Mouse (Mus musculus): Measurements from ENCODE around the gene Ift140. TPM values are rescaled to one million over a fixed set of nuclear protein-coding genes. Genes with fewer than 3 reads are reported as not detected.
"Not testable (repeated sequence)": the region's sequence is repeated elsewhere in the genome, so short reads cannot be mapped to it uniquely, and the experiment has no call there.

The Ift140 gene
- total RNA-seq, 1 experiment from 2014 or later = 41.7 TPM

- ATAC-seq (replicated peaks; ENCODE audit: low read depth, poor library complexity, severe bottlenecking) = no peak
These were observed 96.5 kb downstream of the Ift140 start for GRCm38 (mm10) chr17:25112423-25112810.

- peak; percentile 45 for ATAC-seq (replicated peaks; ENCODE audit: low read depth, poor library complexity, severe bottlenecking)
These were observed 99.2 kb downstream of the Ift140 start for GRCm38 (mm10) chr17:25114908-25115645.

- ATAC-seq (replicated peaks; ENCODE audit: low read depth, poor library complexity, severe bottlenecking) = peak; percentile 92
These were observed 100.0 kb downstream of the Ift140 start, which contains the start of gene Telo2 for GRCm38 (mm10) chr17:25115664-25116432. Gene Telo2 (minus strand): TSS chr17:25115967.

GRCm38 (mm10) chr17:25117263-25117662, 101.4 kb downstream of the Ift140 start:
- no peak for ATAC-seq (replicated peaks; ENCODE audit: low read depth, poor library complexity, severe bottlenecking)

GRCm38 (mm10) chr17:25120406-25120805, 104.5 kb downstream of the Ift140 start, which contains the start of gene Ptx4:
Gene Ptx4 (plus strand): TSS chr17:25120760.
- ATAC-seq (replicated peaks; ENCODE audit: low read depth, poor library complexity, severe bottlenecking) = no peak

- peak; percentile 73 for ATAC-seq (replicated peaks; ENCODE audit: low read depth, poor library complexity, severe bottlenecking)
These were observed 108.1 kb downstream of the Ift140 start for GRCm38 (mm10) chr17:25123979-25124378.

- not testable (repeated sequence) for ATAC-seq (replicated peaks; ENCODE audit: low read depth, poor library complexity, severe bottlenecking)
These were observed 109.7 kb downstream of the Ift140 start for GRCm38 (mm10) chr17:25125442-25126060.

GRCm38 (mm10) chr17:25127079-25127478, 111.2 kb downstream of the Ift140 start:
- ATAC-seq (replicated peaks; ENCODE audit: low read depth, poor library complexity, severe bottlenecking) = peak; percentile 46; the same call in 1 of the 2 replicates

- ATAC-seq (replicated peaks; ENCODE audit: low read depth, poor library complexity, severe bottlenecking) = no peak
These were observed 111.8 kb downstream of the Ift140 start for GRCm38 (mm10) chr17:25127681-25128080.

- ATAC-seq (replicated peaks; ENCODE audit: low read depth, poor library complexity, severe bottlenecking) = no peak
These were observed 114.2 kb downstream of the Ift140 start for GRCm38 (mm10) chr17:25130060-25130459.

GRCm38 (mm10) chr17:25133275-25133698, 117.4 kb downstream of the Ift140 start, which contains the start of gene Clcn7:
Gene Clcn7 (plus strand): TSS chr17:25133391.
- peak; percentile 93 for ATAC-seq (replicated peaks; ENCODE audit: low read depth, poor library complexity, severe bottlenecking)

- ATAC-seq (replicated peaks; ENCODE audit: low read depth, poor library complexity, severe bottlenecking) = no peak
These were observed 119.7 kb downstream of the Ift140 start for GRCm38 (mm10) chr17:25135622-25136021.

GRCm38 (mm10) chr17:25138803-25139202, 122.9 kb downstream of the Ift140 start:
- 0 out of 2 replicates have a peak, but pooled peaks have one; percentile 36 for ATAC-seq (replicated peaks; ENCODE audit: low read depth, poor library complexity, severe bottlenecking)

GRCm38 (mm10) chr17:25139960-25140359, 124.1 kb downstream of the Ift140 start:
- no peak for ATAC-seq (replicated peaks; ENCODE audit: low read depth, poor library complexity, severe bottlenecking)

Other genes starting within 250 kb of the Ift140 start
- gene Meiob, start 211.8 kb upstream of the Ift140 start, total RNA-seq (2017) = 0.55 TPM in 1 of 2 replicates, not detected in the other
- 21.5 and 26.7 TPM in 2 replicates for gene Hagh, start 175.9 kb upstream of the Ift140 start, total RNA-seq (2017)
- gene Fahd1, start 165.7 kb upstream of the Ift140 start, total RNA-seq (2017) = 24.6 and 25.9 TPM in 2 replicates
- not detected in 2 replicates for gene Igfals, start 150.1 kb upstream of the Ift140 start, total RNA-seq (2017)
- 35.6 and 45.6 TPM in 2 replicates for gene Nubp2, start 129.7 kb upstream of the Ift140 start, total RNA-seq (2017)
- gene Spsb3, start 129.4 kb upstream of the Ift140 start, total RNA-seq (2017) = 14.8 and 21.5 TPM in 2 replicates
- 9.2 and 22.7 TPM in 2 replicates for gene Eme2, start 121.0 kb upstream of the Ift140 start, total RNA-seq (2017)
- gene Mrps34, start 121.0 kb upstream of the Ift140 start, total RNA-seq (2017) = 21.6 and 22.0 TPM in 2 replicates
- gene Nme3, start 119.6 kb upstream of the Ift140 start, total RNA-seq (2017) = 35.0 and 36.0 TPM in 2 replicates
- gene Mapk8ip3, start 79.1 kb upstream of the Ift140 start, total RNA-seq (2017) = 21.0 and 33.2 TPM in 2 replicates
- 89.7 and 100 TPM in 2 replicates for gene Jpt2, start 55.4 kb upstream of the Ift140 start, total RNA-seq (2017)
- gene Cramp1l, start 297 bp upstream of the Ift140 start, total RNA-seq (2017) = 10.5 and 14.8 TPM in 2 replicates
- not detected in 2 replicates for gene Tmem204, start 67.5 kb downstream of the Ift140 start, total RNA-seq (2017)
- gene Telo2, start 99.9 kb downstream of the Ift140 start, total RNA-seq (2017) = 23.7 and 44.4 TPM in 2 replicates
- gene Ptx4, start 104.7 kb downstream of the Ift140 start, total RNA-seq (2017) = not detected in 2 replicates
- gene Clcn7, start 117.3 kb downstream of the Ift140 start, total RNA-seq (2017) = 4.1 and 7.3 TPM in 2 replicates
- 0.09 TPM in 1 of 2 replicates, not detected in the other for gene Ccdc154, start 146.4 kb downstream of the Ift140 start, total RNA-seq (2017)
- gene Gm38655, start 159.4 kb downstream of the Ift140 start, total RNA-seq (2017) = not detected in 2 replicates
- gene BC003965, start 168.5 kb downstream of the Ift140 start, total RNA-seq (2017) = 10.9 and 11.6 TPM in 2 replicates
- 6.9 and 15.5 TPM in 2 replicates for gene Unkl, start 172.3 kb downstream of the Ift140 start, total RNA-seq (2017)
- gene Gnptg, start 224.0 kb downstream of the Ift140 start, total RNA-seq (2017) = 13.6 and 14.3 TPM in 2 replicates
- gene Tsr3, start 224.1 kb downstream of the Ift140 start, total RNA-seq (2017) = 30.2 and 34.1 TPM in 2 replicates
- gene Baiap3, start 240.3 kb downstream of the Ift140 start, total RNA-seq (2017) = 0.59 and 2.6 TPM in 2 replicates

Measured in common myeloid progenitor, adult 5-6 weeks (primary cell).